14 mouse cellular contexts compared by ENCODE assay signal in genomic region chrX:82613361-82613760, GRCm38 (mm10).
DNase-seq lines count a peak whose midpoint lies in the region; TF ChIP-seq lines count a peak whose summit lies in the region.
"Had no signal": no experiment of that assay in that cellular context is flagged by ENCODE, and none has a peak within 500 bp of the region (broad histone marks: within the 10 kb centered on the region; RNA-seq: fewer than 3 reads in every experiment).

No protein-coding gene starts in this region.

- H3K27ac ChIP-seq in left cerebral cortex, adult 2 months = no peak overlapping the region
- H3K27ac ChIP-seq: embryonic facial prominence, embryonic 15.5 days; liver, embryonic 14.5 days had no signal

- TF ChIP-seq CTCF in left cerebral cortex, adult 2 months (IDR thresholded peaks at IDR 0.05) = peak; percentile 56

- no peak overlapping the region for H3K4me3 ChIP-seq in left cerebral cortex, adult 2 months
- H3K4me3 ChIP-seq: embryonic facial prominence, embryonic 15.5 days; megakaryocyte, embryonic 14.5 days had no signal

- DNase-seq in frontal cortex, adult 2 months (ENCODE audit: extremely low spot score in 1 of 2, low spot score in 1 of 2) = peak; percentile 1 to 42
- no peak for DNase-seq in frontal cortex, postnatal 10 days (ENCODE audit: low spot score in 2 of 2)
- DNase-seq in left cerebral cortex, adult 2 months (ENCODE audit: extremely low spot score in 1 of 2, low spot score in 2 of 2) = peak in 1 of 2 experiments; percentile 7
- DNase-seq in left cerebral cortex, postnatal 4 days = no peak
- DNase-seq in A20 (ENCODE audit: low read depth, low spot score) = peak; percentile 7
- peak; percentile 45 for DNase-seq in brain, adult 2 months (ENCODE audit: low read depth, low spot score)
- no peak for DNase-seq in adrenal gland, adult 18-20 months (ENCODE audit: low spot score in 2 of 2)
- DNase-seq in neural tube, embryonic 10.5 days (ENCODE audit: extremely low spot score, low spot score) = no peak
- DNase-seq: cerebellum, postnatal 36 days; heart, adult 11 months; kidney, adult 2 months had no signal

- intact Hi-C loops in left cerebral cortex, adult 2 months (cut with DNase I) = loop anchor here (5.0 to 10.0 kb wide), 3 partner anchors 1124 to 1251 kb away; no protein-coding TSS in a partner anchor
- intact Hi-C loops in left cerebral cortex, postnatal 4 days (cut with DNase I) = no loop called here

Comparison
In these comparisons a context has a peak if more than half of its experiments do, and no peak if none do; other contexts are left out.
1. DNase-seq: peak in frontal cortex, adult 2 months (2 of 2), A20 (single experiment) and brain, adult 2 months (single experiment); none in frontal cortex, postnatal 10 days (0 of 2), left cerebral cortex, postnatal 4 days (single experiment), adrenal gland, adult 18-20 months (0 of 2) and neural tube, embryonic 10.5 days (single experiment).